ENCODE assay signal across 19 mouse cellular contexts in genomic region chr12:73209117-73209516, GRCm38 (mm10).
A peak's percentile ranks its signal among the peaks of the same experiment; 100 is the strongest.
DNase-seq lines count a peak whose midpoint lies in the region; TF ChIP-seq lines count a peak whose summit lies in the region.
"Had no signal": no experiment of that assay in that cellular context is flagged by ENCODE, and none has a peak within 500 bp of the region (broad histone marks: within the 10 kb centered on the region; RNA-seq: fewer than 3 reads in every experiment).

No protein-coding gene starts in this region.

- no peaks in the 10 kb centered on the region for H3K9me3 ChIP-seq in heart, embryonic 10.5 days
- no peaks in the 10 kb centered on the region for H3K9me3 ChIP-seq in midbrain, embryonic 10.5 days (replicated peaks)
- H3K9me3 ChIP-seq: liver, embryonic 15.5 days; megakaryocyte, embryonic 14.5 days; midbrain, embryonic 15.5 days had no signal

- H3K27ac ChIP-seq in heart, embryonic 10.5 days: no peak overlapping the region
- peak overlapping the region; percentile 82 for H3K27ac ChIP-seq in brown adipose tissue, adult 24 weeks (replicated peaks; ENCODE audit: low read depth, low read length)
- no peak overlapping the region for H3K27ac ChIP-seq in midbrain, embryonic 10.5 days (replicated peaks)
- no peak overlapping the region for H3K27ac ChIP-seq in thymus, adult 2 months (ENCODE audit: control insufficient read depth, insufficient read depth, low read length)
- H3K27ac ChIP-seq: hindbrain, embryonic 14.5 days; liver, embryonic 15.5 days; midbrain, embryonic 15.5 days had no signal

- H3K4me1 ChIP-seq in heart, embryonic 10.5 days: peaks cover 18% of the 10 kb centered on the region
- H3K4me1 ChIP-seq in brown adipose tissue, adult 24 weeks (ENCODE audit: control insufficient read depth, insufficient read depth, insufficient read length, low read length): no peaks in the 10 kb centered on the region; the same call in 1 of the 2 replicates
- H3K4me1 ChIP-seq in midbrain, embryonic 10.5 days: 0 out of 2 replicates have a peak, but pooled peaks cover 3% of the 10 kb centered on the region
- no peaks in the 10 kb centered on the region for H3K4me1 ChIP-seq in thymus, adult 2 months (replicated peaks; ENCODE audit: control insufficient read depth, insufficient read depth, low read length)
- H3K4me1 ChIP-seq: midbrain, embryonic 15.5 days had no signal

- H3K4me3 ChIP-seq in heart, embryonic 10.5 days: no peak overlapping the region
- no peak overlapping the region for H3K4me3 ChIP-seq in brown adipose tissue, adult 24 weeks (ENCODE audit: insufficient read depth, low read depth, low read length)
- H3K4me3 ChIP-seq in midbrain, embryonic 10.5 days: no peak overlapping the region
- H3K4me3 ChIP-seq in thymus, adult 2 months (ENCODE audit: control insufficient read depth, insufficient read depth, low read length): no peak overlapping the region
- H3K4me3 ChIP-seq: liver, embryonic 15.5 days; megakaryocyte, embryonic 14.5 days; midbrain, embryonic 15.5 days; myocyte had no signal

- TF ChIP-seq CTCF in thymus, adult 2 months (IDR thresholded peaks at IDR 0.05; ENCODE audit: borderline replicate concordance, control insufficient read depth, extremely low read depth, insufficient read depth, low read length, poor library complexity): no peak

- H3K36me3 ChIP-seq in heart, embryonic 10.5 days: 0 out of 2 replicates have a peak, but pooled peaks cover 4% of the 10 kb centered on the region
- H3K36me3 ChIP-seq in midbrain, embryonic 10.5 days: no peaks in the 10 kb centered on the region
- H3K36me3 ChIP-seq in thymus, adult 2 months (ENCODE audit: control insufficient read depth, insufficient read depth, low read length): no peaks in the 10 kb centered on the region
- H3K36me3 ChIP-seq: liver, embryonic 15.5 days; midbrain, embryonic 15.5 days had no signal

- no peaks in the 10 kb centered on the region for H3K27me3 ChIP-seq in heart, embryonic 10.5 days (ENCODE audit: insufficient read depth, poor library complexity, severe bottlenecking)
- H3K27me3 ChIP-seq in midbrain, embryonic 10.5 days (ENCODE audit: low read depth, poor library complexity, severe bottlenecking): no peaks in the 10 kb centered on the region
- no peaks in the 10 kb centered on the region for H3K27me3 ChIP-seq in thymus, adult 2 months (ENCODE audit: control insufficient read depth, insufficient read depth, low read length)
- H3K27me3 ChIP-seq: liver, embryonic 15.5 days; megakaryocyte, embryonic 14.5 days; midbrain, embryonic 15.5 days; Patski had no signal

- DNase-seq in heart, adult 9 months (ENCODE audit: low spot score in 2 of 2): peak; percentile 41 to 51
- DNase-seq in heart, embryonic 10.5 days (ENCODE audit: low spot score): no peak
- DNase-seq in kidney, postnatal 14 days: peak; percentile 27
- DNase-seq in kidney, adult 11 months: no peak
- peak; percentile 57 for DNase-seq in adipocyte (ENCODE audit: low spot score)
- no peak for DNase-seq in midbrain, embryonic 10.5 days (ENCODE audit: low spot score)
- no peak for DNase-seq in thymus, adult 2 months
- DNase-seq: adrenal gland, postnatal 10 days; cerebellum, adult 11 months; cerebellum, postnatal 25 days; embryo, embryonic 11 days; kidney, postnatal 10 days had no signal

- WGBS in heart, embryonic 10.5 days: 30% methylated on average over 1 of the region's 1 CpGs
- 68% methylated on average over 1 of the region's 1 CpGs for WGBS in midbrain, embryonic 10.5 days
- WGBS in thymus, adult 2 months: 91% methylated on average over 1 of the region's 1 CpGs

- TF ChIP-seq POLR2A in thymus, adult 2 months (IDR thresholded peaks at IDR 0.05; ENCODE audit: control insufficient read depth, extremely low read depth, insufficient read depth, low read length, poor library complexity): no peak

Comparison
In these comparisons a context has a peak if more than half of its experiments do, and no peak if none do; other contexts are left out.
1. DNase-seq: peak in heart, adult 9 months (2 of 2), kidney, postnatal 14 days (single experiment) and adipocyte (single experiment); none in heart, embryonic 10.5 days (single experiment), kidney, adult 11 months (single experiment), midbrain, embryonic 10.5 days (single experiment) and thymus, adult 2 months (single experiment).